ENCODE assay signal across 8 mouse cellular contexts in the genomic region with DNA sequence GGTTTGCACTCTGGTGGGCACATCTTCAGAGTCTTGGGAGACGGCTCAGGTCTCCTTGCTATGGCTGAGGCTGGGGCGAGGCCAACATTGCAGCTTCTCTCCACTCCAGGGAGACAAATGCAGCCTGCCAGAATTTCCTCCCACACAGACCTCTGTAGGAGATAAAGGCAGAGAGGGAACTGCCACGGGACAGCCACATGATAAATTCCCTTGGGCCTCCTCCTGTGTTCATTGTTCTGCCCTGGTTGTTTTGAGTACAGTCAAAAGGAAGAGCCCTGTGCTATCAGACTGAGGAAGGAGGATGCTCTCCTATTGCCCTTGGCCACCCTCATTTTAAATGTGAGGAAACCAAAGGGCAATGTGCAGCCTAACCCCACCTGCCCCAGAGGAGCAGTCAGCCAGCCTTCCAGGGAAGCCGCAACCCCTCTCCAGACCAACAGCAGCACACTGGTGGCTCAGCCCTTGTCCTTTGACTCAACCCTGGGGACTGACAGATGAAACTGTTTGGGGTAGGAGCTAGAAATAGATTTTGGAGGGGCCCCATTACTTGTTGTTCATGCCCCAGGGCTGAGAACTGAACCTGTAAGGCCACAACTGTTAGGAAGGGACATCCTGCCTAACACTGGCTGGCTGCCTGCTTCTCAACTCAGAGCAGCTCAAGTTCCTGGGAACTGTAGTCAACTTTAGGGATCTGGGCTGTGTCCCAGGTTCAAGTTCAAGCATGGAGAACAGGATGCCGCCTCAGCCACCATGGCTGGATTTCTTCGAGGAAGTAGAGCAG.
DNase-seq lines count a peak whose midpoint lies in the region; ATAC-seq and TF ChIP-seq lines count a peak whose summit lies in the region.

No protein-coding gene starts in this region.

- no peak overlapping the region for H3K9ac ChIP-seq in embryonic facial prominence, embryonic 12.5 days
- peak overlapping the region; percentile 26; the same call in 1 of the 2 replicates for H3K9ac ChIP-seq in heart, embryonic 12.5 days
- no peak overlapping the region for H3K9ac ChIP-seq in kidney, embryonic 14.5 days (ENCODE audit: low read depth, low read length)
- no peak overlapping the region for H3K9ac ChIP-seq in liver, embryonic 16.5 days (ENCODE audit: low read depth, low read length)

- no peaks in the 10 kb centered on the region for H3K9me3 ChIP-seq in embryonic facial prominence, embryonic 12.5 days
- no peaks in the 10 kb centered on the region for H3K9me3 ChIP-seq in heart, embryonic 12.5 days (replicated peaks)
- H3K9me3 ChIP-seq in kidney, embryonic 14.5 days (ENCODE audit: control insufficient read depth, low read length), result no peaks in the 10 kb centered on the region
- no peaks in the 10 kb centered on the region for H3K9me3 ChIP-seq in liver, embryonic 16.5 days (replicated peaks; ENCODE audit: control insufficient read depth, low read length)

- no peak overlapping the region for H3K4me3 ChIP-seq in embryonic facial prominence, embryonic 12.5 days
- no peak overlapping the region for H3K4me3 ChIP-seq in heart, embryonic 12.5 days
- no peak overlapping the region for H3K4me3 ChIP-seq in kidney, embryonic 14.5 days (ENCODE audit: low read length)
- no peak overlapping the region for H3K4me3 ChIP-seq in liver, embryonic 16.5 days (ENCODE audit: low read depth, low read length)
- H3K4me3 ChIP-seq in spleen, adult 2 months (ENCODE audit: extremely low read depth, insufficient read depth, insufficient read length), result no peak overlapping the region

- H3K27me3 ChIP-seq in embryonic facial prominence, embryonic 12.5 days, result no peaks in the 10 kb centered on the region
- no peaks in the 10 kb centered on the region for H3K27me3 ChIP-seq in heart, embryonic 12.5 days (replicated peaks)
- no peaks in the 10 kb centered on the region for H3K27me3 ChIP-seq in kidney, embryonic 14.5 days (ENCODE audit: control insufficient read depth, insufficient read depth, low read length)
- no peaks in the 10 kb centered on the region for H3K27me3 ChIP-seq in liver, embryonic 16.5 days (ENCODE audit: control insufficient read depth, insufficient read depth, low read depth, low read length)
- no peaks in the 10 kb centered on the region for H3K27me3 ChIP-seq in spleen, adult 2 months (ENCODE audit: control insufficient read depth, insufficient read depth, low read length)

- DNase-seq in right cerebral cortex, adult 2 months (ENCODE audit: low spot score in 2 of 2), result peak; percentile 48 to 64
- DNase-seq in right cerebral cortex, postnatal 4 days, result no peak
- peak in 1 of 2 experiments; percentile 24 for DNase-seq in spleen, adult 2 months (ENCODE audit: low read depth in 1 of 2, low spot score in 2 of 2)
- no peak for DNase-seq in thymus, adult 18-20 months

- no peaks in the 10 kb centered on the region for H3K36me3 ChIP-seq in embryonic facial prominence, embryonic 12.5 days
- H3K36me3 ChIP-seq in heart, embryonic 12.5 days, result no peaks in the 10 kb centered on the region
- H3K36me3 ChIP-seq in kidney, embryonic 14.5 days (ENCODE audit: control insufficient read depth, insufficient read depth, low read length), result no peaks in the 10 kb centered on the region
- no peaks in the 10 kb centered on the region for H3K36me3 ChIP-seq in liver, embryonic 16.5 days (ENCODE audit: control insufficient read depth, insufficient read depth)
- no peaks in the 10 kb centered on the region for H3K36me3 ChIP-seq in spleen, adult 2 months (ENCODE audit: control insufficient read depth, insufficient read depth, low read length)

- WGBS in embryonic facial prominence, embryonic 12.5 days, result 63% methylated on average over 6 of the region's 6 CpGs
- 35% methylated on average over 6 of the region's 6 CpGs for WGBS in heart, embryonic 12.5 days
- WGBS in kidney, embryonic 14.5 days, result 37% methylated on average over 6 of the region's 6 CpGs
- WGBS in liver, embryonic 16.5 days (ENCODE audit: insufficient replicate concordance), result 30% methylated on average over 6 of the region's 6 CpGs
- 41% methylated on average over 6 of the region's 6 CpGs for WGBS in spleen, adult 2 months

- no peak overlapping the region for H3K4me2 ChIP-seq in embryonic facial prominence, embryonic 12.5 days (replicated peaks)
- no peak overlapping the region for H3K4me2 ChIP-seq in heart, embryonic 12.5 days
- no peak overlapping the region for H3K4me2 ChIP-seq in kidney, embryonic 14.5 days (replicated peaks; ENCODE audit: low read depth, low read length)
- H3K4me2 ChIP-seq in liver, embryonic 16.5 days (ENCODE audit: low read depth, low read length), result no peak overlapping the region

- peak overlapping the region; percentile 77 for H3K27ac ChIP-seq in embryonic facial prominence, embryonic 12.5 days
- H3K27ac ChIP-seq in heart, embryonic 12.5 days (ENCODE audit: poor library complexity, severe bottlenecking), result peak overlapping the region; percentile 86
- H3K27ac ChIP-seq in kidney, embryonic 14.5 days (ENCODE audit: low read depth, low read length), result peak overlapping the region; percentile 83
- H3K27ac ChIP-seq in liver, embryonic 16.5 days (ENCODE audit: low read length), result peak overlapping the region; percentile 31
- peak overlapping the region; percentile 58 for H3K27ac ChIP-seq in spleen, adult 2 months (ENCODE audit: insufficient read depth, low read length)

- ATAC-seq in embryonic facial prominence, embryonic 12.5 days (ENCODE audit: insufficient number of reproducible peaks, insufficient read depth, low FRiP score, low TSS enrichment), result no peak
- peak; percentile 75 for ATAC-seq in heart, embryonic 12.5 days (ENCODE audit: insufficient number of reproducible peaks, low FRiP score)
- peak; percentile 16; the same call in 1 of the 2 replicates for ATAC-seq in kidney, embryonic 14.5 days (ENCODE audit: low FRiP score, low TSS enrichment)
- peak; percentile 63 for ATAC-seq in liver, embryonic 16.5 days (ENCODE audit: low read depth)

- TF ChIP-seq POLR2A in spleen, adult 2 months (IDR thresholded peaks at IDR 0.05; ENCODE audit: low read depth, low read length), result no peak

- H3K4me1 ChIP-seq in embryonic facial prominence, embryonic 12.5 days, result peaks cover 57% of the 10 kb centered on the region
- H3K4me1 ChIP-seq in heart, embryonic 12.5 days (replicated peaks), result peaks cover 69% of the 10 kb centered on the region
- H3K4me1 ChIP-seq in kidney, embryonic 14.5 days (ENCODE audit: control insufficient read depth, insufficient read depth, low read length), result peaks cover 52% of the 10 kb centered on the region
- peaks cover 14% of the 10 kb centered on the region for H3K4me1 ChIP-seq in liver, embryonic 16.5 days (ENCODE audit: control insufficient read depth, low read depth, low read length)
- H3K4me1 ChIP-seq in spleen, adult 2 months (ENCODE audit: control insufficient read depth, insufficient read depth, insufficient read length), result peaks cover 41% of the 10 kb centered on the region; the same call in 1 of the 2 replicates

- TF ChIP-seq CTCF in spleen, adult 2 months (IDR thresholded peaks at IDR 0.05; ENCODE audit: extremely low read depth, insufficient read depth, insufficient read length, insufficient replicate concordance), result no peak

Comparison
In these comparisons a context has a peak if more than half of its experiments do, and no peak if none do; other contexts are left out.
1. DNase-seq: peak in right cerebral cortex, adult 2 months (2 of 2); none in right cerebral cortex, postnatal 4 days (single experiment) and thymus, adult 18-20 months (0 of 2).
2. H3K27ac ChIP-seq: peak in every context shown above with its lines; median percentile 86 in heart, embryonic 12.5 days; 83 in kidney, embryonic 14.5 days; 77 in embryonic facial prominence, embryonic 12.5 days; 58 in spleen, adult 2 months; 31 in liver, embryonic 16.5 days.